Mouse (Mus musculus): ENCODE data around the gene Zeb2. TPM values are rescaled to one million over a fixed set of nuclear protein-coding genes. Genes with fewer than 3 reads are reported as not detected.

Gene Zeb2
- polyA plus RNA-seq, 1 experiment from 2014 or later, result 44.5 TPM

DNA sequence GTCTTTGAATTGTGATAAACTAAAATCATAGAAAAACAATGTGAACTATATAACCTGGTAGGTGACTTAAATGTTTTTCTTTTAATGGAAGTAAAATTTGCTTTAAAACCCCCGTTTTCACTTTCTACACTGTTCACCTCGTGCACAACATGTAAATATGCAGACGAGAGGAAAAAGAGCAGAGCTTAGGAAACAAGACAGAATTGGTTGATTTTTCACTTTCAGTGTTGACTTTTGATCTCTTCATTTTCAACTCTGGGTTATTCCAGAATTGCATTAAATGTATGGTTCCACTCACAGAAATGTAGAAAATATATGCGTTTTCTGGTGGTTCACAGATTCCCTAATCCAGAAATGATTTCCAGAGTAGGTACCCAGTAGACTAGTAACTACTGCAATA lies 57.6 kb downstream of the Zeb2 start:
- no peak overlapping the region for H3K27ac ChIP-seq (ENCODE audit: low read depth)
- H3K4me3 ChIP-seq (ENCODE audit: low read depth, low read length), result no peak overlapping the region
- 0 out of 2 replicates have a peak, but pooled peaks cover 5% of the 10 kb centered on the region for H3K4me1 ChIP-seq (replicated peaks; ENCODE audit: control insufficient read depth, insufficient read depth, low read length)
- H3K9ac ChIP-seq (ENCODE audit: low read length), result no peak overlapping the region
- DNase-seq (ENCODE audit: low spot score) (no peak), ATAC-seq (replicated peaks; ENCODE audit: low FRiP score, low TSS enrichment, low read depth) (no peak)
- 84% methylated on average over 4 of the region's 4 CpGs for WGBS
- H3K9me3 ChIP-seq (ENCODE audit: control insufficient read depth, low read length), result no peaks in the 10 kb centered on the region
- H3K4me2 ChIP-seq (ENCODE audit: low read length), result no peak overlapping the region
- H3K36me3 ChIP-seq (ENCODE audit: control insufficient read depth, insufficient read depth, low read length), result no peaks in the 10 kb centered on the region; the same call in 1 of the 2 replicates
- H3K27me3 ChIP-seq (replicated peaks; ENCODE audit: control insufficient read depth, insufficient read depth, low read length), result no peaks in the 10 kb centered on the region

DNA sequence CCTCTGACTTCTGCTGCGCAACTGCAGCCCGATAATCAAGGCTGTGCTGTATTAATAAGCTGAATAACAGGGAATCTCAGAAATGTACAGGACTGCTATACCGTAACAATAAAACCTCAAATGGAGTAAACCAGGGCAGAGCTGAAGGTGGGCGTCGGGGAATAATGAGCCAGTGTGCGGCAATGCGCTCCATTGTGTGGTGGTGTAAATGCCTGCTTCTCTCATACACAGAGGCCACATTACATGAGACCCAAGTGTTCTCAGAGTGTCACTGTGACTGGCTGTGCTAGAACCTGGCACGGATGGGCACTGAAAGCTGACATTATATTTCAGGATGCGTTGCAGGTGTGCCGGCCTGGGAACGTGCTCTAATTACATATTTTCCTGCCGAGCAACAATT lies 58.2 kb downstream of the Zeb2 start:
- Histone ChIP-seq H3K27me3 (replicated peaks; ENCODE audit: control insufficient read depth, insufficient read depth, low read length) (no peaks in the 10 kb centered on the region), H3K36me3 (ENCODE audit: control insufficient read depth, insufficient read depth, low read length) (no peaks in the 10 kb centered on the region; the same call in 1 of the 2 replicates), H3K27ac (ENCODE audit: low read depth) (no peak overlapping the region), H3K4me2 (ENCODE audit: low read length) (no peak overlapping the region), H3K4me3 (ENCODE audit: low read depth, low read length) (no peak overlapping the region), H3K9ac (ENCODE audit: low read length) (no peak overlapping the region), H3K4me1 (replicated peaks; ENCODE audit: control insufficient read depth, insufficient read depth, low read length) (0 out of 2 replicates have a peak, but pooled peaks cover 5% of the 10 kb centered on the region), H3K9me3 (ENCODE audit: control insufficient read depth, low read length) (no peaks in the 10 kb centered on the region)
- WGBS, result 91% methylated on average over 12 of the region's 12 CpGs
- DNase-seq (ENCODE audit: low spot score) (no peak), ATAC-seq (replicated peaks; ENCODE audit: low FRiP score, low TSS enrichment, low read depth) (no peak)

DNA sequence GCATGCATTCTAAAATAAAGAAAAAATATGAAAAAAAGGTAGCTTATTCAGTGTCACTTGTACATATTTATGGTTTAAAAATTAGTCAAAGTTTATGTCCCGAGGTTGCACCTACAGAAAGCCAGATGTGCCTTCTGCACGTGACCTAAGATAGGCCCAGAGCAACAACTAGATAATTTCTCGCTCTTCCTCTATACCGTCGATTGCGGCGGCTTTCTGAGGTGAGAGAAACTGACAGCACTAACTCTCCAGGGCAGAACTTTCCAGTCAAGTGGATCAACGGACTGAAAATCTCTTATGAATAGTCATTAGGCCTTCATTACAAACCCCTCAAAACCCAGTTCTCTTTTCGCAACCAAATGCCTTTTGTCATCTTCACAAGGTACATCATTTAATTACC lies 59.0 kb downstream of the Zeb2 start:
- Histone ChIP-seq H3K4me3 (ENCODE audit: low read depth, low read length) (no peak overlapping the region), H3K9me3 (ENCODE audit: control insufficient read depth, low read length) (no peaks in the 10 kb centered on the region), H3K36me3 (ENCODE audit: control insufficient read depth, insufficient read depth, low read length) (no peaks in the 10 kb centered on the region; the same call in 1 of the 2 replicates), H3K9ac (ENCODE audit: low read length) (no peak overlapping the region), H3K4me1 (replicated peaks; ENCODE audit: control insufficient read depth, insufficient read depth, low read length) (no peaks in the 10 kb centered on the region), H3K4me2 (ENCODE audit: low read length) (no peak overlapping the region), H3K27ac (ENCODE audit: low read depth) (no peak overlapping the region), H3K27me3 (replicated peaks; ENCODE audit: control insufficient read depth, insufficient read depth, low read length) (no peaks in the 10 kb centered on the region)
- 89% methylated on average over 9 of the region's 9 CpGs for WGBS
- ATAC-seq (replicated peaks; ENCODE audit: low FRiP score, low TSS enrichment, low read depth) (no peak), DNase-seq (ENCODE audit: low spot score) (no peak)

DNA sequence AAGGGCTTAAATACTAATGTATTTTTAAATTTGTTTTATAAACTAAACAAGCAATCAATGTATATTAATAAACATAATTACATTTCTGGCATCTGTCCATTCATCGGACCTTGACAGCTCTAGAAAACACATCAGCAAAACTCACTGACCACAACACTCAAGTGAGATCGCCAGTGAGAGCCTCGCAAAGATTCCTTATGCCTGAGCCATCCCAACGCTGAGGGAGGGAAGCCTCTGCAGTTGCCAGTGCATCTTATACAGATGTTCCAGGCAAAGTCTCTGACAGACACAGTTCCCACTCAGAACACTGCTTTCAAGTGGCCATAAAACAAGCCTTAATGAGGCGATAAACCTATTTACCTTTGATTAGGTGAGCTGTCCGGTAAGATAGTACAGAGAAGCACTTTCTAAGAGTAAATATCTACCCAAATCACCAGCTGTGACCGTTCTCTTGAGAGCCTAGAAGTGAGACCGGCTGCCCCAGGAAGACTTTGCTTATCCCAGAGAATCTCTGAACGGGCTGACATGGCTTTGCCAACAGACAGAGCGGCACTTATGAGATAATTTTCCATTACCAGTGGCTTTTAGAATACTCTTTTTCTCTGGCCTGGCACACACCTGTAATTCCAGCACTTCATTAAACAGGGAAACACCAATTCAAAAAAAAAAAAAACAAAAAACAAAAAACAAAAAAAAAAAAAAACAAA lies 60.2 kb downstream of the Zeb2 start:
- WGBS, result 41% methylated on average over 10 of the region's 10 CpGs
- no peak overlapping the region for H3K9ac ChIP-seq (ENCODE audit: low read length)
- no peaks in the 10 kb centered on the region; the same call in 1 of the 2 replicates for H3K36me3 ChIP-seq (ENCODE audit: control insufficient read depth, insufficient read depth, low read length)
- no peak overlapping the region for H3K4me2 ChIP-seq (ENCODE audit: low read length)
- H3K4me1 ChIP-seq (replicated peaks; ENCODE audit: control insufficient read depth, insufficient read depth, low read length), result no peaks in the 10 kb centered on the region; the same call in 1 of the 2 replicates
- H3K27me3 ChIP-seq (replicated peaks; ENCODE audit: control insufficient read depth, insufficient read depth, low read length), result no peaks in the 10 kb centered on the region
- ATAC-seq (replicated peaks; ENCODE audit: low FRiP score, low TSS enrichment, low read depth) (no peak), DNase-seq (ENCODE audit: low spot score) (no peak)
- H3K27ac ChIP-seq (ENCODE audit: low read depth), result no peak overlapping the region
- H3K4me3 ChIP-seq (ENCODE audit: low read depth, low read length), result no peak overlapping the region
- no peaks in the 10 kb centered on the region for H3K9me3 ChIP-seq (ENCODE audit: control insufficient read depth, low read length)

DNA sequence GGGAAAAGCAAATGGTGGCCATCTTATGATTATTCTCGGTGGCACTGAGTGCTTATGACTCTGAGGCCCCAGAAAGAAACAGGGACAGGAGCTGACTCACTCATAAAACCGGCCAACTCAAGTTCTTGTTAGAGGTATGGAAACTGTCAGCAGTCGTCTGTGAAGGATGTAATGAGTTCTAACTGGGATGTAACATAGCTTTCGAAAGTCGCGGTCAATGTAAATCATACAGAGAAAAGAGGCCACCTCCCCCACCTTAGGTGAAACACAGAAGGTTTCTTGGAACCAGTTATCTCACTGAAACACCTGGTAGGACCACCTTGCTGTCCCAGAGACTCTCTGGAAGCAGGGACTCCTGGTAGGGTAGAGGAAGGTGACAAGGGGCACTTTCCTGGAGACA lies 61.3 kb downstream of the Zeb2 start:
- Histone ChIP-seq H3K4me2 (ENCODE audit: low read length) (no peak overlapping the region), H3K27ac (ENCODE audit: low read depth) (no peak overlapping the region), H3K4me1 (replicated peaks; ENCODE audit: control insufficient read depth, insufficient read depth, low read length) (no peaks in the 10 kb centered on the region; the same call in 1 of the 2 replicates), H3K36me3 (ENCODE audit: control insufficient read depth, insufficient read depth, low read length) (no peaks in the 10 kb centered on the region), H3K4me3 (ENCODE audit: low read depth, low read length) (no peak overlapping the region), H3K27me3 (replicated peaks; ENCODE audit: control insufficient read depth, insufficient read depth, low read length) (no peaks in the 10 kb centered on the region), H3K9ac (ENCODE audit: low read length) (no peak overlapping the region), H3K9me3 (ENCODE audit: control insufficient read depth, low read length) (no peaks in the 10 kb centered on the region)
- 65% methylated on average over 6 of the region's 6 CpGs for WGBS
- DNase-seq (ENCODE audit: low spot score) (no peak), ATAC-seq (replicated peaks; ENCODE audit: low FRiP score, low TSS enrichment, low read depth) (no peak)

DNA sequence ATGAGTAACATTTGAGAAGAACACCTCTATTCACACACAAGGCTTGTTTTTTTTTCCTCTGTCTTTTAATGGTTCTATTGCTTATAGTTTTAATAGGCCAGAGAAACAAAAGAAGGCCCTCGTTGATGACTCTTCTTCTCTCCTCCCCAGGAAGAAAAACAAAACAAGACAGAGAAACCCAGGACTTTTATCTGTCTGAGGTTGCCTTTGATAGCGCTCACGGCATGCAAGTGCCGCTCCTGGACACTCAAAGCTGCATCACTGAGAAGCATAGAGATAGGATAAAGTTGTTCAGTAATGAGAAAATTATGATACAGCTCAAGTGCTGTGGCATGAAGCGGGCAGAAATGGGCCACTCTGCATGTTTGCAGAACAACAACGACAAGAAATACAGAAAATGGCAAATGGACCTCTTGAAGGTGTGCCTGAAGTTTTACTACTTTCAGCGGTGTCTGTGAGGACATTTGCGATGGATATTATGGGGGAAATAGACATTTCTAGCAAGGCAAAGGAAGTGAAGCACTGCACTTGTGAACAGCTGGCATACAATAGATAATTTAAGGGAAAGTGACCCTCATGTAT lies 62.1 kb downstream of the Zeb2 start:
- 72% methylated on average over 8 of the region's 8 CpGs for WGBS
- H3K4me1 ChIP-seq (replicated peaks; ENCODE audit: control insufficient read depth, insufficient read depth, low read length), result no peaks in the 10 kb centered on the region; the same call in 1 of the 2 replicates
- H3K4me3 ChIP-seq (ENCODE audit: low read depth, low read length), result no peak overlapping the region
- no peaks in the 10 kb centered on the region for H3K9me3 ChIP-seq (ENCODE audit: control insufficient read depth, low read length)
- no peak overlapping the region for H3K9ac ChIP-seq (ENCODE audit: low read length)
- DNase-seq (ENCODE audit: low spot score) (no peak), ATAC-seq (replicated peaks; ENCODE audit: low FRiP score, low TSS enrichment, low read depth) (no peak)
- no peaks in the 10 kb centered on the region for H3K36me3 ChIP-seq (ENCODE audit: control insufficient read depth, insufficient read depth, low read length)
- no peak overlapping the region for H3K27ac ChIP-seq (ENCODE audit: low read depth)
- no peak overlapping the region for H3K4me2 ChIP-seq (ENCODE audit: low read length)
- H3K27me3 ChIP-seq (replicated peaks; ENCODE audit: control insufficient read depth, insufficient read depth, low read length), result no peaks in the 10 kb centered on the region

DNA sequence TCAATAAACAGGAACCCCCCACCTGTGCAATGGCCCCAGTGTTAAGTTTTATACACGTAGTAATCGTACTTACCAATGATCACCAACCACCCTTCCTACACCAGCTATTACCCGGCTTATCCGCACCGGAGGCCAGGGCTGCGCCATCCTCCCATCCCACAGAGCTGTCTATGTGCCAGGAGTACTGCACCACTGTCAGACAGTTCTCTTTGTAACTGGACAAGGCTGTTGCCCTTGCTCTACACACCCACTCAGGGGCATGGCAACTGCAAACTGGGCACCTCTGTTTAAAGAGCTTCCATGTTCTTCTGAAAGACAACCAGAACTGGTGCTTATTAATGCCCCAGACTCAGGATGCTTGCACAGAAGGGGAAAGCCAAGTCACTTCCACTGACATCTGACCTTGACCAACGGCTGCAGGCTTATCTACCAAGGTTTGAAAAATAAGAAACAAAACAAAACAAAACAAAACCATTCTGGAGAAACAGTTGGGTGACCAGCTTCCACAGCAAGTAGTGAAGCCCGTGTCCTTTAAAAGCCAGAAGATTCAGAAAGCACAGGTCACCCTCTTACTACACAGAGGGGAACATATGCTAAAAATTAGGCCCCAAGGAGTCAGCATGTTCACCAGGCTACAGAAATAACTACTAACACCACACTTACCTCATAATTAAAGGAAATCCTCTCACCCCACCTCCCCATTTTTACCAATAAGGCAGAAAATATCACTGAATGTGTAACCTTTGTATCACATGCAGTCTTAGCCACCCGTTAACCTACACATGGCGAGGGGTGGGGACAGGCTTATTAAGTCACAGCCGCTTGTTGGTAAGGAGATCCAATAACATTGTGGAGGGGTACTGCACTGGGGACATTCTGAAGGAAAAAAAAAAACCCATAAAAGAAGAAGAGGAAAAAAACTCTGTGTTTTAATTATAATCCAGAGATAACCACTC lies 62.8 kb downstream of the Zeb2 start:
- no peaks in the 10 kb centered on the region for H3K9me3 ChIP-seq (ENCODE audit: control insufficient read depth, low read length)
- no peaks in the 10 kb centered on the region for H3K36me3 ChIP-seq (ENCODE audit: control insufficient read depth, insufficient read depth, low read length)
- no peak overlapping the region for H3K27ac ChIP-seq (ENCODE audit: low read depth)
- H3K27me3 ChIP-seq (replicated peaks; ENCODE audit: control insufficient read depth, insufficient read depth, low read length), result no peaks in the 10 kb centered on the region
- H3K4me3 ChIP-seq (ENCODE audit: low read depth, low read length), result no peak overlapping the region
- no peak overlapping the region for H3K4me2 ChIP-seq (ENCODE audit: low read length)
- 82% methylated on average over 11 of the region's 11 CpGs for WGBS
- DNase-seq (ENCODE audit: low spot score) (no peak), ATAC-seq (replicated peaks; ENCODE audit: low FRiP score, low TSS enrichment, low read depth) (no peak)
- H3K9ac ChIP-seq (ENCODE audit: low read length), result no peak overlapping the region
- H3K4me1 ChIP-seq (replicated peaks; ENCODE audit: control insufficient read depth, insufficient read depth, low read length), result no peaks in the 10 kb centered on the region; the same call in 1 of the 2 replicates

DNA sequence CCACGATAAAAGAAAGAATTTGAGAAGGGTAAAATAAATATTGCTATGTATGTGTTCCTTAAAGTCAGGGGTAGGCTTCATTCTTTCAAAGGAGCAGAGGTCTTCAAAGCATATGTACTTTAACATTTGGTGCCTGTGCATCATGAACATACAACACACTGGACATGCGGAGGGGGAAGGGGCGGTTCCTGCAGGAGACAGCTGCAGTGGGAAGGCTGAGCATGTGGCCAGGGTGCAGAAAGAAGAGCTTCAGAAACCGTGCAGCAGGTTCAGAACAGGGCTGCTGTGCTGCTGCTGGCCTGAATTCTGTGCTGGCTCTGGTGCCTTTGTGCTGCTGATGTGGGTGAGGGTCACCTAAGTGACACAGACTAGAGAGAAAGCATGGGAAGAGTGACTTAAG lies 64.6 kb downstream of the Zeb2 start:
- Histone ChIP-seq H3K9ac (ENCODE audit: low read length) (no peak overlapping the region), H3K9me3 (ENCODE audit: control insufficient read depth, low read length) (no peaks in the 10 kb centered on the region), H3K36me3 (ENCODE audit: control insufficient read depth, insufficient read depth, low read length) (no peaks in the 10 kb centered on the region), H3K4me1 (replicated peaks; ENCODE audit: control insufficient read depth, insufficient read depth, low read length) (no peaks in the 10 kb centered on the region; the same call in 1 of the 2 replicates), H3K27me3 (replicated peaks; ENCODE audit: control insufficient read depth, insufficient read depth, low read length) (no peaks in the 10 kb centered on the region), H3K4me3 (ENCODE audit: low read depth, low read length) (no peak overlapping the region), H3K4me2 (ENCODE audit: low read length) (no peak overlapping the region), H3K27ac (ENCODE audit: low read depth) (no peak overlapping the region)
- no peak for DNase-seq (ENCODE audit: low spot score)
- WGBS, result 45% methylated on average over 4 of the region's 4 CpGs
- ATAC-seq (replicated peaks; ENCODE audit: low FRiP score, low TSS enrichment, low read depth), result no peak

Measured in intestine, embryonic 14.5 days (tissue).